Mouse (Mus musculus) right cerebral cortex, postnatal 36 days (tissue): ENCODE results near the gene Ptprg.
"Not testable (repeated sequence)": the region's sequence is repeated elsewhere in the genome, so short reads cannot be mapped to it uniquely, and the experiment has no call there.

Experiments
- DNase-seq, 2 experiments: peaks; one replicate each; pipeline ENCODE4 v3.0.0; 2022; ENCODE audit warnings: low spot score in 2 of 2, mixed read lengths in 1 of 2

The Ptprg gene

GRCm38 (mm10) chr14:11960269-11961121 lies 407.2 kb downstream of the Ptprg start:
- DNase-seq = peak in 1 of 2 experiments; percentile 14

DNA sequence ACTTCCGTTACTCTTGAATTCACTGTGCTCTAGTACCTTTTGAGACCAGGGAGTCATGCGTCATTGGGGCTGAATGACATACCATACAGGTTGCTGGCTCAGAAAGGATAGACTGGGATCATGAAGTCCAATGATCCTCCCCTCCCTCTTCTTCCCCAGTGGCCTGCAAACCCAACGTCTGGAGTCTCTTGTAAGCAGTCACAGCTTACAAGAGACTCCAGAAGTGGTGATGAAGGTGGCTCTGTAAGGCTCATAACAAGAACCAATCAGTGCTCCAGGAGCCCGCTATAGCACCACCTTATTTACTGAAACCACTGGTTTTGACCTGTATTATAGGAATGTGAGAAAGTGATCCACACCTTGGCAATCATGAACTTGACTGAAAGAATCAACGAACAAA lies 408.8 kb downstream of the Ptprg start:
- no peak for DNase-seq

- no peak for DNase-seq
Observed at GRCm38 (mm10) chr14:11962561-11962960, 409.2 kb downstream of the Ptprg start.

DNA sequence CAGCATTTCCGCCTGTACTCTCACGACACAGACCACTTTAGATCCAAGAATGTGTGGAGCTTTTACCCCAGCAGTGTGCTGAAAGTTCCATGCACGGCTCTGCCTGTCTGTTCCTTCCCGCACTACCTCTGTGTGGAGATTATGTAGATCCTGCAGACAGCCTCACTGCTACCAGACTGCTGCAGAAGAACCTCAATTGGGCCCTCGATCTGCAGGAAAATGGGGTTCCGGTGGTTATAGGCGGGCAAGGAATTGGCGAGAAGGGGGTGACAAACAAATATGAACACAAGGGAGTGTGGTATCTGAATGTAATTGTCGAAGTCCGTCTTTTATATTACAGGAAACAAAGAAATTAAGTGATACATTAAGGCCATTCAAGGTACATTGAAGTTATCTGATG lies 410.5 kb downstream of the Ptprg start:
- DNase-seq = no peak

DNA sequence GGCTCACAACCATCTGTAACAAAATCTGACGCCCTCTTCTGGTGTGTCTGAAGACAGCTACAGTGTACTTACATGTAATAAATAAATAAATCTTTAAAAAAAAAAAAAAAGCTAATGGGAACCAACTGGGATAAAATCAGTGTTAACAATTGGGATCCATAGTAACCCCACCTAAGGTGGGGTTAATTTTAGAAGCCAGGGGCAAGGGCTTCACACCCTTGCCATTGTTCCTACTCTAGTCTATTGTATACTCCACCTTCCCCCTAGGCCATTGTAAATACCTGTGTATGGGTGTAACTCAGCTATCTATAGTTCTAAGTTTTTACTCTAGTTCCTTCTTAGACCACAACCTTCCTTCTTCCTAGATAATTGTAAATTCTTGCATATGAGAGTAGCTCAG lies 411.0 kb downstream of the Ptprg start:
- DNase-seq = not testable (repeated sequence)

- DNase-seq = no peak
Observed at GRCm38 (mm10) chr14:11965878-11966277, 412.5 kb downstream of the Ptprg start.

GRCm38 (mm10) chr14:11981764-11982163 lies 428.4 kb downstream of the Ptprg start:
- no peak for DNase-seq

GRCm38 (mm10) chr14:11983031-11983430 lies 429.7 kb downstream of the Ptprg start:
- no peak for DNase-seq

DNA sequence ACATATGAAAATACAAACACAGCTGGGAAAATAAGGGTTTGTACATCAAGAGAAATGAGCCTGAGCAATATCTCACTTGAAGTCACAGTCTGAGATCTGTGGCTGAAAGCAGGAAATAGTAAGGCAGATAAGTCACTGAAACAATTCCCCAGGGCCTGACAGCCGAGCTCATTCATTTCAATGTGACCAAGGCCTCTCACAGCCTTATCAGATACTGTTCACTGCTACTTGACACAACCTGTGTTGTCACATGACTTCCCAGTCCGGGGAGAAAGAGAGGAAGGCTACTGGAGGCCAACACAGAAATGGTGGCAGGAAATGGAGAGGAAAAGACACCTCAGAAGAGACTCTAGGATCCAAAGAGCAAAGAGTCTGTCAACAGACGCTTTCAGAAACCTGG lies 430.8 kb downstream of the Ptprg start:
- no peak for DNase-seq

- no peak for DNase-seq
Observed at GRCm38 (mm10) chr14:11988975-11989374, 435.6 kb downstream of the Ptprg start.

- DNase-seq = no peak
Observed at GRCm38 (mm10) chr14:11991151-11991550, 437.8 kb downstream of the Ptprg start.

DNA sequence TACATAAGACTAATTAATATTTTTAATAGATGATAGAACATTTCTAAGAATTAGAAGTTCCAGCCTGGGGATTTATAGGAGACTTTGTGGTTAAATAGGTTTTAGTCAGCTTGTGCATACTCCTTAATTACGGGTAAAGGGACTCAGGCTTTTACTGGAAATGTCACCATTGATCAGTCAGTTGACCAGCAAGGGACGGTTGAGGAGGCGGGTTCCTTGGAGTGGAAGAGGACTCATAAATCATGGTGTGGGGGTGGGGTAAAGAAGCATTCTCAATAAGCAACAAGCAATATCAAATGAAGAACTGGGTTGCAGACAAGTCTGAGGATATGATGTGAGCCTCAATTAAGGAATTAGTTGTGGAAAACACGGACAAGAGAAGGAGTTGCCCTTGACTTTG lies 438.8 kb downstream of the Ptprg start:
- no peak for DNase-seq

DNA sequence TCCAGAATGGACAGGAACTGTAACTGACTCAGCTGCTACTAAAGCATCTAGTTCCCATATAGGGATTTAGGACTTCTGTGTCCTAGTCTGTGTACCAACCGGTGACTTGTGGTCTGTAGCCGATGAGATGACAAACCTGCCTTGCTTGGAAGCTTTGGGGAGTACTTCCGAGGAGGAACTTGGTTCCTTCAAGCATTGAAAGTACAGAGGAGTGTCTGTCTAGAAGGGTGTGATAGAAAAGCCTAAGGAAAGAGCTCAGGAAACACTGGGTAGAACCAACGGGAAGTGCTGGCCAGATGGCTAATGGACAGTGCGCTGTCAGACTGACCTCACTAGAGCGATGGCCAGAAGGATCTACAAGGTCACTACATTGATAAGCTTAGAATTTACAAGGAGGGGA lies 439.2 kb downstream of the Ptprg start:
- DNase-seq = no peak

DNA sequence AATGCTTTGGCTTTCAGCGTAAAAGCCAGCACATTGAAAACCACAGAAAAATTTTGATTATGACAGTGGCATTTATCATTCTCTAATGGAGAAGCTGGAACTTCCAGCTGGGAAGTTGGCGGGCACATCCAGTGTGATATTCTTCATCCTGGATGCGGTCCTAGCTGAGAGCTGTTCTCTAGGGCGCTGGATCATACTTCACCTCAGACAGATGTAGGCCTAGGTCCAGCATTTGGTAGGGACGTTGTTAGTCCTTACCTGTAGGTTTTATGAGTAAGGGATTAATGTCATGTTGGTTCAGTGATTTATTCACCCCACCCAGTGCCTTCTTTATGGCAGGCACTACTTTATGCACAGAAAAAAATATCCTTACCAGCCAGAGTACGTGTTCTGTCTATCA lies 444.2 kb downstream of the Ptprg start:
- DNase-seq = no peak

DNA sequence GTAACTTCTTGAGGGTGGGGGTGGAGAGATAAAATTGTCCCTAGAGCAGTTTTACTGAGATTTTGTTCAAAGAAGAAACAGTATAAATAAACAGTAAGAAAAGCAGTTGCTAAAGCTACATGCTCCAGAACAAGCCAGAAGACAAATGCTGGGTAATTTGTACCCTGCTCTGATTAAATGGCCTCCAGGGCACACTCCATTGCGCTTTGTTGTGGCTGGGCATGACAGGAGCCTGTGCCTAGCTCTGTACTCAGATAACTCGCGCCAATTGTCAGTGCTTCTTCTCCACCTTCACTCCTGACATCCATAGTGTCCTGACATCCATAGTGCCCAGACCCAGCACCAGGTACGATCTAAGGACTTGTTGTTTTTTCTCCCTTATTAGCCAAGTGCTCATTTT lies 445.1 kb downstream of the Ptprg start:
- DNase-seq = no peak

DNA sequence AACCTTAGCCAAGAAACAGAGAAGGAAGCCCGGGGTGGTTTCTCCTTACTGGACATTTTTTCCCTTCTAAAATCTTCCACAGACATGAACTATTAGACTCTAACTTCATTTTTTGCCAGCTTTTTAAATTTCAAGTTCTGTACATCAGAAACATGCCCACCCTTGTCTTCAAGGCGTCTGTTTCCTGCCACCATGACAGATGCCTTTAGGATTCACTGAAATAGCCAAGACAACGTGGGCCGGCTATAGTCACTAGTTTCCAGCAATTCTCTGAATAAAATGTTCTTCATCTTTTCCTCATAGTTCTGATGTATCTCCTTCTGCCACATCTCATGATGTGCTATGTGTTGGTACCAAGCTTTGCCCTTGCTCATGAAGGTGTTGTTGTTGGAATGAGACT lies 450.7 kb downstream of the Ptprg start:
- DNase-seq = peak; percentile 37 to 58

DNA sequence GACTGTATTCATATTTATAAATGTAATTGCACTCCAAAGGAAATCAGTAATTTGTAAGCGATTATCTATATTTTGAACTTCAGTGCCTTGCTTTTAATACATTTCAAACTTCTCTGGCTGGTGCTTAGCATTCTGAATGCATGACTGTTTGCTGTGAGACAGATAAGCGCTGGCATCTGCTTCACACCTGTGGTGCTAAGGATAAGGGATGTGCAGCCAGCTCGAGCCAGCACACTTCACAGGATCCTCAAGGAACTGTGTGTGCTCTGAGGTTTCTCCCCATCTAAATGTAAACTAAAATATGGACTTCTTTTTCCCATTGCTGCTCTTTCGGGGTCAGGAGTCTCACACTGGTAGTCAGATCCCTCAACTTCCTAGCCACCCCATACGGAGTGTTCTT lies 458.4 kb downstream of the Ptprg start:
- no peak for DNase-seq

- no peak for DNase-seq
Observed at GRCm38 (mm10) chr14:12025812-12026728, 472.7 kb downstream of the Ptprg start.

GRCm38 (mm10) chr14:12027247-12027646 lies 473.9 kb downstream of the Ptprg start:
- DNase-seq = no peak

DNA sequence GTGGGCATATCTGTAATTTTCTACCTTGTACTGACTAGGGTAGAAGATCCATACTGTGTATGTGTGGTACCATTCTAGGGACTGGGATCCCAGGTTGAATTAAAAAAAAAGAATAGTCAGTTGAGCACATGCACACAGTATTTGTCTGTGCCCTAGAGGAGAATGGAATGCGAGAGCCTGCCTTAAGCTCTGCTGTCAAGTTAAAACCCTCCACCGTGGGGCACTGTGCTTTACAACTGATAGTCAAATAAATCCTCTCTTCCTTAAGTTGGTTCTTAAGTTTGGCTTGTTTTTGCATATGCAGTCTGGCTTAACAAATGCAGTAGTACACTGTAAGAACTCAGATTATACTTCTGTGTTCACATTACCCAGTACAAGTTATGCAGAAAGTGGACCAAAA lies 476.6 kb downstream of the Ptprg start:
- no peak for DNase-seq

GRCm38 (mm10) chr14:12036530-12037283 lies 483.4 kb downstream of the Ptprg start:
- no peak for DNase-seq

DNA sequence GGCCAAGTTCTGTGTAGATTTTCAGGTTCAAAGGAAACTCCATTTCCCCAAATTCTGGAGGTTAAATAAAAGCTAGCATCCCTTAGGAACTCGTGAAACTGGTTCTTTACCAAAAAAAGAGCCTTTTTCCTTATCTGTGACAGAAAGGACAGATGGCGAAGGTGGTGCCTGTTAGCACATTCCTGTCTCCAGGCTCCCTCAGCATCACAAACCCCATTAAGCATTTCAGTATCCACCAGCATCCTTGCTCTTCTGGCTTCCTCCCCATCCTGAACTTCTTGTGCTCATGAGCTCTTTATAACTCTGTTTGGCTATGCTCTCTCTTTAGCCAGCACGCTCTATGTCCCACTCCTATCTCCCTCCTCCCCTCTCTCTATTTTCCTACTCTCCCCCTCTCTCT lies 486.4 kb downstream of the Ptprg start:
- DNase-seq = no peak
